Mouse (Mus musculus): Measurements from ENCODE around the gene Olfr49. TPM values are rescaled to one million over a fixed set of nuclear protein-coding genes. Genes with fewer than 3 reads are reported as not detected.
"Not testable (repeated sequence)": the region's sequence is repeated elsewhere in the genome, so short reads cannot be mapped to it uniquely, and the experiment has no call there.

The Olfr49 gene
- total RNA-seq, 2 experiments from 2014 or later, result not detected

- ATAC-seq (replicated peaks; ENCODE audit: low FRiP score, poor library complexity, severe bottlenecking), result no peak
These were observed 51.1 kb downstream of the Olfr49 start for GRCm38 (mm10) chr14:54233559-54234143.

- ATAC-seq (replicated peaks; ENCODE audit: low FRiP score, poor library complexity, severe bottlenecking), result no peak
These were observed 51.8 kb downstream of the Olfr49 start for GRCm38 (mm10) chr14:54232811-54233558.

- no peak for ATAC-seq (replicated peaks; ENCODE audit: low FRiP score, poor library complexity, severe bottlenecking)
These were observed 52.6 kb downstream of the Olfr49 start for GRCm38 (mm10) chr14:54232143-54232542.

GRCm38 (mm10) chr14:54231176-54231956, 53.4 kb downstream of the Olfr49 start:
- ATAC-seq (replicated peaks; ENCODE audit: low FRiP score, poor library complexity, severe bottlenecking), result no peak

GRCm38 (mm10) chr14:54230638-54231150, 54.0 kb downstream of the Olfr49 start:
- no peak for ATAC-seq (replicated peaks; ENCODE audit: low FRiP score, poor library complexity, severe bottlenecking)

GRCm38 (mm10) chr14:54229849-54230248, 54.9 kb downstream of the Olfr49 start:
- not testable (repeated sequence) for ATAC-seq (replicated peaks; ENCODE audit: low FRiP score, poor library complexity, severe bottlenecking)

- ATAC-seq (replicated peaks; ENCODE audit: low FRiP score, poor library complexity, severe bottlenecking), result no peak
These were observed 55.6 kb downstream of the Olfr49 start for GRCm38 (mm10) chr14:54228933-54229713.

- no peak for ATAC-seq (replicated peaks; ENCODE audit: low FRiP score, poor library complexity, severe bottlenecking)
These were observed 56.2 kb downstream of the Olfr49 start for GRCm38 (mm10) chr14:54228501-54228900.

Other genes starting within 250 kb of the Olfr49 start
- 91.2 and 103 TPM in 2 replicates for gene Dad1, start 30.8 kb downstream of the Olfr49 start, total RNA-seq (2015; ENCODE audit: low replicate concordance)
- 33.0 and 61.6 TPM in 2 replicates for gene Dad1, start 30.8 kb downstream of the Olfr49 start, total RNA-seq (2017; ENCODE audit: low replicate concordance)
- gene Abhd4, start 30.8 kb downstream of the Olfr49 start, total RNA-seq (2015; ENCODE audit: low replicate concordance), result 33.1 and 36.4 TPM in 2 replicates
- 11.3 and 24.4 TPM in 2 replicates for gene Abhd4, start 30.8 kb downstream of the Olfr49 start, total RNA-seq (2017; ENCODE audit: low replicate concordance)
- gene Oxa1l, start 75.9 kb upstream of the Olfr49 start, total RNA-seq (2015; ENCODE audit: low replicate concordance), result 13.3 and 21.0 TPM in 2 replicates
- gene Oxa1l, start 75.9 kb upstream of the Olfr49 start, total RNA-seq (2017; ENCODE audit: low replicate concordance), result 14.0 and 19.3 TPM in 2 replicates
- gene Slc7a7, start 132.8 kb upstream of the Olfr49 start, total RNA-seq (2015; ENCODE audit: low replicate concordance), result 1.7 and 2.5 TPM in 2 replicates
- gene Slc7a7, start 132.8 kb upstream of the Olfr49 start, total RNA-seq (2017; ENCODE audit: low replicate concordance), result 1.4 and 1.9 TPM in 2 replicates
- gene Mrpl52, start 142.0 kb upstream of the Olfr49 start, total RNA-seq (2015; ENCODE audit: low replicate concordance), result 74.6 and 93.1 TPM in 2 replicates
- 1.1 and 26.1 TPM in 2 replicates for gene Mrpl52, start 142.0 kb upstream of the Olfr49 start, total RNA-seq (2017; ENCODE audit: low replicate concordance)
- gene Mmp14, start 146.7 kb upstream of the Olfr49 start, total RNA-seq (2015; ENCODE audit: low replicate concordance), result 1.8 TPM in 1 of 2 replicates, not detected in the other
- gene Mmp14, start 146.7 kb upstream of the Olfr49 start, total RNA-seq (2017; ENCODE audit: low replicate concordance), result 1.4 and 1.7 TPM in 2 replicates
- 21.0 and 22.0 TPM in 2 replicates for gene Lrp10, start 179.2 kb upstream of the Olfr49 start, total RNA-seq (2015; ENCODE audit: low replicate concordance)
- gene Lrp10, start 179.2 kb upstream of the Olfr49 start, total RNA-seq (2017; ENCODE audit: low replicate concordance), result 23.0 and 38.6 TPM in 2 replicates
- not detected in 2 replicates for gene Rem2, start 191.2 kb upstream of the Olfr49 start, total RNA-seq (2015; ENCODE audit: low replicate concordance)
- not detected in 2 replicates for gene Rem2, start 191.2 kb upstream of the Olfr49 start, total RNA-seq (2017; ENCODE audit: low replicate concordance)
- 9.6 and 11.5 TPM in 2 replicates for gene Prmt5, start 232.6 kb upstream of the Olfr49 start, total RNA-seq (2015; ENCODE audit: low replicate concordance)
- gene Prmt5, start 232.6 kb upstream of the Olfr49 start, total RNA-seq (2017; ENCODE audit: low replicate concordance), result 7.4 and 8.2 TPM in 2 replicates

Data from erythroid progenitor cell, adult 5-6 weeks (primary cell).